Mouse (Mus musculus) liver, postnatal 0 days (tissue): ENCODE results near the gene Ksr2. TPM values are rescaled to one million over a fixed set of nuclear protein-coding genes. Genes with fewer than 3 reads are reported as not detected.

Source experiments
- ATAC-seq: fragments of 200-750 bp; cut with Nextera tagmentation; 2 replicates; pipeline ENCODE4 v1.8.0; 2017; ENCODE audit warnings: mild to moderate bottlenecking, moderate library complexity
- DNase-seq: peaks from one replicate; pipeline ENCODE4 v3.0.0-alpha.2; 2016
- H3K27ac ChIP-seq: fragments of 300-500 bp; sonication (generic); 2 replicates; pipeline ENCODE4 v1.5.1; 2014; ENCODE audit warnings: antibody characterized with exemption, moderate library complexity, mild to moderate bottlenecking, low read depth
- H3K27me3 ChIP-seq: fragments of 300-500 bp; sonication (generic); 2 replicates; pipeline ENCODE4 v1.6.1; 2014; ENCODE audit warnings: low read length, control low read depth, mixed read lengths; ENCODE audit not compliant: insufficient read depth
- H3K36me3 ChIP-seq: fragments of 300-500 bp; sonication (generic); replicated peaks from 2 replicates; pipeline ENCODE4 v1.6.1; 2014; ENCODE audit warnings: mild to moderate bottlenecking, control low read depth, low read length, moderate library complexity, mixed read lengths; ENCODE audit not compliant: insufficient read depth
- H3K4me1 ChIP-seq: fragments of 300-500 bp; sonication (generic); 2 replicates; pipeline ENCODE4 v1.6.1; 2014; ENCODE audit warnings: antibody characterized with exemption, mild to moderate bottlenecking, control low read depth; ENCODE audit not compliant: insufficient read depth
- H3K4me2 ChIP-seq: fragments of 300-500 bp; sonication (generic); 2 replicates; pipeline ENCODE4 v1.6.1; 2014; ENCODE audit warnings: low read depth, mild to moderate bottlenecking, low read length, moderate library complexity, mixed read lengths
- H3K4me3 ChIP-seq: fragments of 300-500 bp; sonication (generic); 2 replicates; pipeline ENCODE4 v1.5.1; 2014; ENCODE audit warnings: low read depth, low read length
- H3K9ac ChIP-seq: fragments of 300-500 bp; sonication (generic); replicated peaks from 2 replicates; pipeline ENCODE4 v1.6.1; 2014; ENCODE audit warnings: mild to moderate bottlenecking, moderate library complexity
- H3K9me3 ChIP-seq: fragments of 300-500 bp; sonication (generic); 2 replicates; pipeline ENCODE4 v1.6.1; 2016; ENCODE audit warnings: mild to moderate bottlenecking, control low read depth, low read length, mixed read lengths
- CTCF ChIP-seq: sonication (generic); IDR thresholded peaks from 2 replicates; pipeline ENCODE4 v1.5.1; 2016; ENCODE audit warnings: antibody characterized with exemption, low read depth
- EP300 ChIP-seq: IDR thresholded peaks from 2 replicates; pipeline ENCODE4 v1.6.1; 2016; ENCODE audit warnings: antibody characterized with exemption, low read depth, mild to moderate bottlenecking
- whole genome bisulfite sequencing: fragments of 180-500 bp; shearing (Covaris S2); extraction: QIAGEN DNeasy Blood & Tissue Kit; methylation state at CpG from one replicate; pipeline ENCODE4 v1.1.7; 2014; ENCODE audit not compliant: insufficient replicate concordance; 5-methylcytosine and 5-hydroxymethylcytosine counted together
- polyA plus RNA-seq: library from polyadenylated mRNA; unstranded; fragments of >200 nt; fragmentation: Nextera tagmentation; extraction: Ambion mirVana; gene quantifications from 2 replicates; pipeline ENCODE4 v1.2.1, GENCODE M21; 2015

Ksr2 gene
- polyA plus RNA-seq, 1 experiment from 2014 or later, result 0.09 TPM

DNA sequence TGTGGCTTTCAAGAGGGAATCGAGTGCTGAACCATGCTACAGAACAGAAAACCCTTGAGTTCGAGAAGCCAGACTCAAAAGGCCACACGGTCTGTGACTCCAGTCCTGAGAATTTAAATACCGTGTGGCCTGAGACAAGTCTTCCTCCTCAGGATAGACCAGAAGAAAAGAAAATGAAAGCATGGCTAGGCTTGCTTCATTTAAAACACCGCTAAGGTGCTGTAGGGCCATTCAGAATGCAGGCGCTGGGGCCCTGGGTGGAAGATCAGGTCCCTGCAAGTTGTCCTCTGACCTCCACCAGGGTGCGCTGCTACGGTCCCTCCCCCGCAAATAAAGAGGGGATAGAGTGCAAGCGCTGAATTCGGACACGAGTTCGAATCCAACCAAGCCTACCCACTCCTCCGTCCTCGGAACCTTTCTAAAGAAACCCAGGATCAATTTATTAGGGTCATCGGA is 25.5 kb upstream of the Ksr2 start:
- peak; percentile 76 for DNase-seq
- H3K9ac ChIP-seq, result peak overlapping the region; percentile 86
- ATAC-seq, result peak; percentile 78
- 7% methylated on average over 16 of the region's 16 CpGs for WGBS
- H3K4me1 ChIP-seq, result peaks cover 7% of the 10 kb centered on the region; the same call in 1 of the 2 replicates
- H3K27me3 ChIP-seq, result no peaks in the 10 kb centered on the region
- peak overlapping the region; percentile 73 for H3K4me3 ChIP-seq
- H3K36me3 ChIP-seq, result peaks cover 15% of the 10 kb centered on the region
- H3K4me2 ChIP-seq, result peak overlapping the region; percentile 85
- H3K27ac ChIP-seq, result 0 out of 2 replicates have a peak overlapping the region, but pooled peaks have one; percentile 49
- TF ChIP-seq EP300, result no peak
- peak; percentile 75 for TF ChIP-seq CTCF
- peaks cover 4% of the 10 kb centered on the region; the same call in 1 of the 2 replicates for H3K9me3 ChIP-seq

DNA sequence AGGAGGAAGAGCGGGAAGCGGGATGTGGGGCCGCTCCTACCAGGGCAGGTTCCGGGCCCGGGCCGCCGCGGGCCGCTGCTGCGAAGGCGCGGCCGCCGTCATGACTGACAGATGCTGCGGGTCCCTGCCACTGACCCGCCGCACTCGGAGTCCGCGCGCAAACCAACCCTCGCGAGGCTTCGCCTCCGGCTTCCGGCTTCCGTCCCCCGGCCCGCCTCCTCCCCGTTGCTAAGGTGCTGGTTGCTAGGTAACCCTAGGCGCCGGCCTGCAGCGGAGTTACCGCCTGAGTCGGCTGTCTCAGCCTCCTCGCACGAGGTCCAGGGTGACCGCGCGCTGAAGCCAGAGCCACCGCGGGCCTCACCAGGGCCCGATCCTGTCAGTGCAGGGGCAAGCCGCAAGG is 24.9 kb upstream of the Ksr2 start, which contains the start of gene Rfc5:
TSS of gene Rfc5 (minus strand) at position 171 of the 400 bp plus-strand sequence.
- Histone ChIP-seq H3K9ac (peak within 1 kb of the TSS; percentile 86), H3K4me1 (peaks cover 7% of the 10 kb centered on the region; the same call in 1 of the 2 replicates), H3K4me3 (peak within 1 kb of the TSS; percentile 73), H3K27ac (0 out of 2 replicates have a peak within 1 kb of the TSS, but pooled peaks have one; percentile 49), H3K9me3 (peaks cover 4% of the 10 kb centered on the region; the same call in 1 of the 2 replicates), H3K4me2 (peak within 1 kb of the TSS; percentile 85), H3K36me3 (peaks cover 14% of the 10 kb centered on the region), H3K27me3 (no peaks in the 10 kb centered on the region)
- TF ChIP-seq CTCF (no peak), EP300 (no peak)
- ATAC-seq (peak; percentile 99), DNase-seq (peak; percentile 96)
- under 1% methylated on average over 43 of the region's 44 CpGs for WGBS

DNA sequence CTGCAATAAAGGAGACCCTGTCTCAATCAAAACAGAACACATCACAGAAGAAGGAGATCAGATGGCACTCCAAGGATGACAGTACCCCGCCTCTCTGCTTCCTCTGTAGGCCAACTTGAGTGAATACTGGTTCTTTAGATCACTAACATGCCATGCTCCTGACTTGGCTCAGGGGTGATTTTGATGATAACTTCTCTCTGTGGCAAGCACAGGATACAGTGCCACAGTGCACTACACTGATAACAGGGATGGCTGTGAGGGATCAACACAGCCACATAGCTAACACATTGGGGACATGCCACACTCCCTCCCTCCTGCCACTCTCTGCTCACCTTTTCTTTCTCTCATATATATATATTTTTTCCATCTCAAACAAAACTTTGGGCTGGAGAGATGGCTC is 22.9 kb upstream of the Ksr2 start:
- peaks cover 7% of the 10 kb centered on the region; the same call in 1 of the 2 replicates for H3K4me1 ChIP-seq
- ATAC-seq (no peak), DNase-seq (no peak)
- H3K27me3 ChIP-seq, result no peaks in the 10 kb centered on the region
- no peak overlapping the region for H3K4me2 ChIP-seq
- no peak overlapping the region for H3K27ac ChIP-seq
- TF ChIP-seq CTCF, result no peak
- WGBS, result 78% methylated on average over 1 of the region's 1 CpGs
- H3K4me3 ChIP-seq, result no peak overlapping the region
- H3K9ac ChIP-seq, result no peak overlapping the region
- H3K36me3 ChIP-seq, result no peaks in the 10 kb centered on the region
- peaks cover 4% of the 10 kb centered on the region; the same call in 1 of the 2 replicates for H3K9me3 ChIP-seq

DNA sequence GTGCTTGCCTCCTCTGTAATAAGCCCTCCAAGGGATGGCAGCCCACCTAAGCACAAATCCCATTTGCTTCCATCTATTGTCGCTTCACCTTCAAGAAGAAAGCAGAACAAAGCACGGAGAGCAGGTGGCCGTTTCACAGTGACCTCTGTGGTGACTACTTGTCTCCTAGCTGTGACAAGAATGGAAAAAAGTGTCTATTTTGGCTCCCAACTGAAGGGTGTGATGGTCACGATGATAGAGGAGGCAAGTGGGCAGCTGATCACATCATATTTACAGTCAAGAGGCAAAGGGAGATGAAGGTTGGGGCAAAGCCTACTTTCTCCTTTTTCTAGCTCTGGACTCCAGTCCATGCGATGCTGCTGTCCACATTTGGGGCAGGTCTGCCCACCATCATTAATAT is 18.0 kb upstream of the Ksr2 start:
- ATAC-seq (no peak), DNase-seq (no peak)
- no peak overlapping the region for H3K27ac ChIP-seq
- H3K4me3 ChIP-seq, result no peak overlapping the region
- 70% methylated on average over 5 of the region's 5 CpGs for WGBS
- H3K36me3 ChIP-seq, result no peaks in the 10 kb centered on the region
- H3K9me3 ChIP-seq, result peaks cover 4% of the 10 kb centered on the region; the same call in 1 of the 2 replicates
- no peaks in the 10 kb centered on the region for H3K27me3 ChIP-seq
- H3K9ac ChIP-seq, result no peak overlapping the region
- no peaks in the 10 kb centered on the region; the same call in 1 of the 2 replicates for H3K4me1 ChIP-seq
- no peak for TF ChIP-seq CTCF
- no peak overlapping the region for H3K4me2 ChIP-seq

DNA sequence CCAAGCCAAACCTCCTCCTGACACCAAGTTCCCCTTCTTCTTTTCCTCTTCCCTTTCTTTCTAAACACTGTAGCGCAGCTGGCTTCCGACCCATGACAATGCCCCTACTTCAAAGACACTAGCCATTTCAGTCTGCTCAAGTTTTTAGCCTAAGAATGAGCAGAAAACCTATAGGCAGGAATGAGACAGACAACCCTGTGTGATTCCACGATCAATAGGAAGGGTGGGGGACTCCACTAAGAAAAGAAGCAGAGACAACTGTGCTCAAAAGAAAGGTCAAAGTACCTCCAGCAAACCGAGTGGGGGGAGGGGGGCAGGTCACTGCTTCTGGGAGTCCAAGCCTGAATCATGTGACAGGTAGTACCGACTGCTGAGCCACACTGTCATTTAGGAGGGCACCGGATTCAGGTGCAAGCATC is 17.2 kb upstream of the Ksr2 start:
- no peak for ATAC-seq
- DNase-seq, result no peak

DNA sequence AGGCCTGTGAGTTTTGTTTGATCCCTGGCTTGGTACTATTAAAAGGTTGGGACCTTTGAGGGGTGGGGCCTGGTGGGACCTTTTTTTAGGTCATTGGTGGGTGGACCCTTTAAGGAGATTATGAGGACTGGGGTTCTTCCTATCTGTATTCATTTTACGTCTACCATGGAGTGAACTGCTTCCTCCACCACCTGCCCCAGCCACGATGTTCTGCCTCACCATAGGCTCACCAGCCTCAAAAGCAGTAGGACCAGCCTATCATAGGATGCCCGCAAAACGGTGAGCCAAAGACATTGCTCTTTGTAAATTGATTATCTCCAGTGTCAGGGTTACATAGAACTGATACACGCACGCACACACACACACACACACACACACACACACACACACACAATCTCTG is 16.4 kb upstream of the Ksr2 start:
- Histone ChIP-seq H3K36me3 (no peaks in the 10 kb centered on the region), H3K4me1 (no peaks in the 10 kb centered on the region; the same call in 1 of the 2 replicates), H3K9ac (no peak overlapping the region), H3K9me3 (no peaks in the 10 kb centered on the region; the same call in 1 of the 2 replicates), H3K4me2 (no peak overlapping the region), H3K27me3 (no peaks in the 10 kb centered on the region), H3K4me3 (no peak overlapping the region), H3K27ac (no peak overlapping the region)
- TF ChIP-seq EP300 (no peak), CTCF (no peak)
- 68% methylated on average over 6 of the region's 6 CpGs for WGBS
- DNase-seq, result no peak
- no peak for ATAC-seq

More for the DNA sequence above, 17.2 kb upstream of the Ksr2 start:
- H3K27ac ChIP-seq, result no peak overlapping the region
- H3K36me3 ChIP-seq, result no peaks in the 10 kb centered on the region
- H3K4me2 ChIP-seq, result no peak overlapping the region
- no peaks in the 10 kb centered on the region; the same call in 1 of the 2 replicates for H3K4me1 ChIP-seq
- peaks cover 3% of the 10 kb centered on the region; the same call in 1 of the 2 replicates for H3K9me3 ChIP-seq
- no peak overlapping the region for H3K9ac ChIP-seq
- no peaks in the 10 kb centered on the region for H3K27me3 ChIP-seq
- no peak overlapping the region for H3K4me3 ChIP-seq
- no peak for TF ChIP-seq EP300
- TF ChIP-seq CTCF, result no peak
- WGBS, result 38% methylated on average over 6 of the region's 6 CpGs
